Mouse (Mus musculus): ENCODE measurements at regions not wholly inside any gene's neighbourhood (a gene's known extent, or its start where the extent isn't known, plus 50 kb on each side); places are given as distances from the start of the nearest gene placed in this dataset.

- H3K27me3 ChIP-seq (ENCODE audit: poor library complexity, severe bottlenecking): peaks cover 27% of the 10 kb centered on the region
- H3K9me3 ChIP-seq: no peaks in the 10 kb centered on the region
- H3K27ac ChIP-seq: no peak overlapping the region
- H3K4me1 ChIP-seq: 0 out of 2 replicates have a peak, but pooled peaks cover 7% of the 10 kb centered on the region
- WGBS: 53% methylated on average over 8 of the region's 8 CpGs
- no peak overlapping the region for H3K4me3 ChIP-seq
- H3K36me3 ChIP-seq (replicated peaks): no peaks in the 10 kb centered on the region
- DNase-seq (ENCODE audit: extremely low spot score, low spot score): no peak
These were observed 59.3 kb upstream of the Bcor start for GRCm38 (mm10) chrX:12219474-12219873.

- 66% methylated on average over 4 of the region's 4 CpGs for WGBS
- H3K9me3 ChIP-seq: no peaks in the 10 kb centered on the region
- H3K4me3 ChIP-seq: no peak overlapping the region
- peaks cover 52% of the 10 kb centered on the region for H3K27me3 ChIP-seq (ENCODE audit: poor library complexity, severe bottlenecking)
- no peaks in the 10 kb centered on the region for H3K36me3 ChIP-seq (replicated peaks)
- no peak for DNase-seq (ENCODE audit: extremely low spot score, low spot score)
- peaks cover 18% of the 10 kb centered on the region for H3K4me1 ChIP-seq
- no peak overlapping the region for H3K27ac ChIP-seq
These were observed 64.2 kb upstream of the Bcor start for GRCm38 (mm10) chrX:12224314-12224713.

- H3K4me3 ChIP-seq: peak overlapping the region; percentile 35
These were observed 65.1 kb upstream of the Bcor start for GRCm38 (mm10) chrX:12225116-12225891.

GRCm38 (mm10) chrX:12225892-12226206, 65.7 kb upstream of the Bcor start:
- Histone ChIP-seq H3K4me1 (peaks cover 14% of the 10 kb centered on the region), H3K27me3 (ENCODE audit: poor library complexity, severe bottlenecking) (peaks cover 47% of the 10 kb centered on the region), H3K36me3 (replicated peaks) (no peaks in the 10 kb centered on the region), H3K4me3 (peak overlapping the region; percentile 35), H3K9me3 (no peaks in the 10 kb centered on the region; the same call in 1 of the 2 replicates), H3K27ac (no peak overlapping the region)
- 19% methylated on average over 3 of the region's 3 CpGs for WGBS
- DNase-seq (ENCODE audit: extremely low spot score, low spot score): no peak

More at GRCm38 (mm10) chrX:12225116-12225891, 65.1 kb upstream of the Bcor start:
- no peak for DNase-seq (ENCODE audit: extremely low spot score, low spot score)
- Histone ChIP-seq H3K9me3 (no peaks in the 10 kb centered on the region), H3K36me3 (replicated peaks) (no peaks in the 10 kb centered on the region), H3K4me1 (peaks cover 14% of the 10 kb centered on the region), H3K27ac (no peak overlapping the region), H3K27me3 (ENCODE audit: poor library complexity, severe bottlenecking) (peaks cover 47% of the 10 kb centered on the region)
- WGBS: 12% methylated on average over 19 of the region's 19 CpGs

GRCm38 (mm10) chrX:12240505-12241011, 80.4 kb upstream of the Bcor start:
- Histone ChIP-seq H3K27ac (no peak overlapping the region), H3K9me3 (no peaks in the 10 kb centered on the region), H3K36me3 (replicated peaks) (no peaks in the 10 kb centered on the region), H3K27me3 (ENCODE audit: poor library complexity, severe bottlenecking) (no peaks in the 10 kb centered on the region), H3K4me3 (no peak overlapping the region), H3K4me1 (no peaks in the 10 kb centered on the region)
- DNase-seq (ENCODE audit: extremely low spot score, low spot score): no peak
- 81% methylated on average over 4 of the region's 4 CpGs for WGBS

- WGBS: 76% methylated on average over 4 of the region's 4 CpGs
- H3K27me3 ChIP-seq (ENCODE audit: poor library complexity, severe bottlenecking): no peaks in the 10 kb centered on the region
- no peaks in the 10 kb centered on the region for H3K4me1 ChIP-seq
- no peak overlapping the region for H3K4me3 ChIP-seq
- H3K27ac ChIP-seq: no peak overlapping the region
- no peaks in the 10 kb centered on the region for H3K9me3 ChIP-seq
- no peaks in the 10 kb centered on the region for H3K36me3 ChIP-seq (replicated peaks)
- no peak for DNase-seq (ENCODE audit: extremely low spot score, low spot score)
These were observed 81.6 kb upstream of the Bcor start for GRCm38 (mm10) chrX:12241751-12242150.

- DNase-seq (ENCODE audit: extremely low spot score, low spot score): no peak
- WGBS: 72% methylated on average over 4 of the region's 4 CpGs
- Histone ChIP-seq H3K4me3 (no peak overlapping the region), H3K36me3 (replicated peaks) (no peaks in the 10 kb centered on the region), H3K9me3 (no peaks in the 10 kb centered on the region), H3K27me3 (ENCODE audit: poor library complexity, severe bottlenecking) (peaks cover 42% of the 10 kb centered on the region), H3K27ac (no peak overlapping the region), H3K4me1 (peaks cover 13% of the 10 kb centered on the region)
These were observed 88.9 kb upstream of the Bcor start for GRCm38 (mm10) chrX:12249071-12249470.

GRCm38 (mm10) chrX:12249911-12250310, 89.8 kb upstream of the Bcor start:
- H3K36me3 ChIP-seq (replicated peaks): no peaks in the 10 kb centered on the region
- peaks cover 42% of the 10 kb centered on the region for H3K27me3 ChIP-seq (ENCODE audit: poor library complexity, severe bottlenecking)
- no peaks in the 10 kb centered on the region for H3K9me3 ChIP-seq
- peaks cover 13% of the 10 kb centered on the region for H3K4me1 ChIP-seq
- H3K4me3 ChIP-seq: no peak overlapping the region
- 87% methylated on average over 4 of the region's 4 CpGs for WGBS
- no peak overlapping the region for H3K27ac ChIP-seq
- no peak for DNase-seq (ENCODE audit: extremely low spot score, low spot score)

GRCm38 (mm10) chrX:12251853-12252679, 91.9 kb upstream of the Bcor start:
- Histone ChIP-seq H3K9me3 (no peaks in the 10 kb centered on the region), H3K4me3 (peak overlapping the region; percentile 45), H3K27me3 (ENCODE audit: poor library complexity, severe bottlenecking) (peaks cover 59% of the 10 kb centered on the region), H3K36me3 (replicated peaks) (no peaks in the 10 kb centered on the region), H3K27ac (peak overlapping the region; percentile 62; the same call in 1 of the 2 replicates), H3K4me1 (peaks cover 13% of the 10 kb centered on the region)
- DNase-seq (ENCODE audit: extremely low spot score, low spot score): peak; percentile 68
- WGBS: 16% methylated on average over 32 of the region's 32 CpGs

- Histone ChIP-seq H3K4me3 (peak overlapping the region; percentile 45), H3K27ac (peak overlapping the region; percentile 62; the same call in 1 of the 2 replicates), H3K27me3 (ENCODE audit: poor library complexity, severe bottlenecking) (peaks cover 59% of the 10 kb centered on the region), H3K36me3 (replicated peaks) (no peaks in the 10 kb centered on the region), H3K4me1 (peaks cover 13% of the 10 kb centered on the region), H3K9me3 (no peaks in the 10 kb centered on the region)
- no peak for DNase-seq (ENCODE audit: extremely low spot score, low spot score)
- 9% methylated on average over 16 of the region's 16 CpGs for WGBS
These were observed 92.5 kb upstream of the Bcor start for GRCm38 (mm10) chrX:12252680-12253021.

- 79% methylated on average over 8 of the region's 8 CpGs for WGBS
- H3K36me3 ChIP-seq (replicated peaks): no peaks in the 10 kb centered on the region
- no peaks in the 10 kb centered on the region for H3K9me3 ChIP-seq
- peaks cover 9% of the 10 kb centered on the region for H3K4me1 ChIP-seq
- H3K27ac ChIP-seq: no peak overlapping the region
- peaks cover 62% of the 10 kb centered on the region for H3K27me3 ChIP-seq (ENCODE audit: poor library complexity, severe bottlenecking)
- H3K4me3 ChIP-seq: no peak overlapping the region
- no peak for DNase-seq (ENCODE audit: extremely low spot score, low spot score)
These were observed 96.6 kb upstream of the Bcor start for GRCm38 (mm10) chrX:12256758-12257157.

- Histone ChIP-seq H3K27ac (no peak overlapping the region), H3K36me3 (replicated peaks) (no peaks in the 10 kb centered on the region), H3K4me3 (no peak overlapping the region), H3K9me3 (no peaks in the 10 kb centered on the region), H3K27me3 (ENCODE audit: poor library complexity, severe bottlenecking) (peaks cover 46% of the 10 kb centered on the region), H3K4me1 (peaks cover 7% of the 10 kb centered on the region; the same call in 1 of the 2 replicates)
- no peak for DNase-seq (ENCODE audit: extremely low spot score, low spot score)
- WGBS: 83% methylated on average over 6 of the region's 6 CpGs
These were observed 103.7 kb upstream of the Bcor start for GRCm38 (mm10) chrX:12263834-12264233.

- peaks cover 78% of the 10 kb centered on the region for H3K27me3 ChIP-seq (ENCODE audit: poor library complexity, severe bottlenecking)
- H3K36me3 ChIP-seq (replicated peaks): no peaks in the 10 kb centered on the region
- H3K27ac ChIP-seq: no peak overlapping the region
- no peaks in the 10 kb centered on the region for H3K9me3 ChIP-seq
- peaks cover 37% of the 10 kb centered on the region for H3K4me1 ChIP-seq
- no peak overlapping the region for H3K4me3 ChIP-seq
- WGBS: 68% methylated on average over 4 of the region's 4 CpGs
- DNase-seq (ENCODE audit: extremely low spot score, low spot score): no peak
These were observed 124.6 kb upstream of the Bcor start for GRCm38 (mm10) chrX:12284741-12285140.

Measured in forebrain, embryonic 10.5 days (tissue).